Mouse (Mus musculus) small intestine, adult 10 weeks (tissue): ENCODE results near the gene Tmem95. TPM values are rescaled to one million over a fixed set of nuclear protein-coding genes. Genes with fewer than 3 reads are reported as not detected.

Source experiments
- polyA plus RNA-seq: library from polyadenylated mRNA; stranded (reverse); fragments of 350-450 nt; fragmentation: Illumina TruSeq; extraction: RNeasy Lipid Tissue Mini Kit (QIAGEN cat#74804); gene quantifications from one replicate; pipeline ENCODE4 v1.2.3, GENCODE M21; 2014; ENCODE audit warnings: low replicate concordance

The Tmem95 gene
- not detected for polyA plus RNA-seq

DNA sequence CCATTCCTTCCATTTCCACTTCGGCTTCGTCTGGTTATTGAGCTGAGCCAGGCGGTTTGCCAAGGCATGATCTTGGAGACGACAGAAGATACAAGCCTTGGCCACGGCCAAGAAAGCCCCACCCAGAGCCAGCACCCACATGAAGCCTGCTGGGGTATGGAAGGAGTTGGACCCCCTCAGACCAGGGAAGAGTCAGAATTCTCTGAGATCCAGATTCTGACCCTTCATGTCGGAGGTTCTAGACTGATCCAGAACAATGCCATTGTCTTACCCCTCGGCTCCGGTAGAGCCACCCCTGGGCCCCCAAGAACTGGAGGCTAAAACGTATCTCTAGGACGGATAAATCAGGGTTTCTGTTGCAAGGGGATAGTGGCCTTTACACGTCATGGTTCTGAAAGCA, at the start of gene Tmem95:
Tmem95 (minus strand) TSS at position 141 of the 400 bp plus-strand sequence.

DNA sequence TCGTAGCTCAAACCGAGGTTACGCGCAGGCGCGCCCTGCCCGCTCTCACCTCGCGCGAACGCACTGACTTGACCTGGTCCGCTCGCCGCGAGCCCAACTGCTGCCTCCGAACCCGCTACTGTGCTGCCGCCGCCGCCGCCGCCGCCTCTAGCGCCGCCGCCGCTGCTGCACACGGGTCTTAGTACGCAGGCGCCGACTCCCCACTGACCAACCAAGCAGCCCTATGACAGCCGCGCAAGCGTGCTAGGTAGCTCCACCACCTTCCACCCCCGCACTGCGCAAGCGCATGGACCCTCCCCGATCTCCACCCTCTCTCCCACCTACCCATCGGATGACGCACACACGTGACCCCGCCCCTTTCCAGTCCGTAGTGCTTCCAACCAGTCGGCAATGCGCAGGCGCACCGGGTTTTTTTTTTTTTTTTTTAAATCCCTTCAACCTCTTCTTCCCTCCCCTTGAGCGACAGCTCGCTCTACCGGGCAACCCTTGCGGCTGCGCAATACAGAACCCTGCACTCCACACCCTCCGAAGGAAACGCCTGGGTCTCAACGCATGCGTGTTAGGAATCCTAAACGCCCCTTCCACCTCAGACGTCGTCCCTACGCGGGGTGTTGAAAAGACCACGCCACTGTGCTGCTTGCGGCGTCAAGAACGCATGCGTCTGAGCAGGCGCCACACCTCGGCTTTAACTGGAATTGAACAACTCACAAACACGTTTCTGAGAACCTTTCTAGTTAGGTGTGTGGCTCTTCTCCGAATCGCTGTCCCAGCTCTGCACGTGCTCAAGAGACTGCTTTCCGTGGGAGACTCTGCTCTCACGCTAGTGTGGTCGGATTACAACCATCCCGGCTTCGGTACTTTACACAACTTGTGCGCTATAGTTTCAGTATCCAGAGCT, 43.5 kb upstream of the Tmem95 start, which contains the start of gene Eif5a:
Eif5a (minus strand) TSS at position 845 of the 898 bp plus-strand sequence.

DNA sequence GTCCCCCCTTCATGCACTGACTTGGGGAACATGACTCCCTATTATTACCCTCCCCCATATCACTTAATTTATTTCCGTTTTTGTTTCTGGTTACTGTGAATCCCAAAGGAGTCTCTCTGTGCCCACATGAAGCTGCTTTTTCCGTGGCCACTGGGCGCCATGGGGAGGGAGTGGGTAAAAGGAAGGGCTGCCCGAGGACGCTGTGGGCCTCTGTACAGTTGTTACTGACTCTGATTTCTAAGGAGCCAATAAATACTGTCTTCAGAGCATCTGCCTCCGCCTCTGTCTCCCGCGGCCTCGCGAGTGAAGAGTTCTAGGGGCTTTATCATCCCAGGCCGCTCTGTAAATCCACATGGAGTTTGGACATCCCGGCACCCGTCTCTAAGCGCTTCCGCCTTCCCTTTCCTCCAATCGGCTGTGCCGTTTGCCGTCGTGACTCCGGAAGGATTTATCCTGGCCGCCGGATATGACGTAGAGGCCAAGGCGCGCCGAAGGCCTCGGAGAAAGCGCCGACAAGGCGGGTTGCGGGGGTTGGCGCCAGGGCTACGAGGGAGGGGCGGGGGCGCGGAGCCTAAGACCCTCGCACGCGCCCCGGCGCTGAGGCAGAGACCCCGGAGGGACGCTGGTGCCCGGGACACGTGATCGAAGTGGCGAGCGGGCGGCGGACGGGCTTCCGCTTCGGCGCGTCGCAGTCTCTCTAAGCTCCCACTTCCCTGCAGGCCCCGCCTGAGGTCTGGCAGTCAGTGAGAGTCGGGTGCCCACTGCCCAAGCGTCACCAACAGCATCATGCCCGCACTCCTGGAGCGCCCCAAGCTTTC, 35.9 kb upstream of the Tmem95 start, which contains the start of gene Gps2:
Gps2 (plus strand) TSS at position 335 of the 818 bp plus-strand sequence.

GRCm38 (mm10) chr11:69900471-69901405, 22.9 kb upstream of the Tmem95 start, which contains the start of the genes 2810408A11Rik and Neurl4:
TSS of gene 2810408A11Rik (minus strand) at chr11:69900987.
TSS of gene Neurl4 (plus strand) at chr11:69901072.

GRCm38 (mm10) chr11:69895291-69895690, 17.5 kb upstream of the Tmem95 start, which contains the start of gene Acap1:
TSS of gene Acap1 (minus strand) at chr11:69895539.

DNA sequence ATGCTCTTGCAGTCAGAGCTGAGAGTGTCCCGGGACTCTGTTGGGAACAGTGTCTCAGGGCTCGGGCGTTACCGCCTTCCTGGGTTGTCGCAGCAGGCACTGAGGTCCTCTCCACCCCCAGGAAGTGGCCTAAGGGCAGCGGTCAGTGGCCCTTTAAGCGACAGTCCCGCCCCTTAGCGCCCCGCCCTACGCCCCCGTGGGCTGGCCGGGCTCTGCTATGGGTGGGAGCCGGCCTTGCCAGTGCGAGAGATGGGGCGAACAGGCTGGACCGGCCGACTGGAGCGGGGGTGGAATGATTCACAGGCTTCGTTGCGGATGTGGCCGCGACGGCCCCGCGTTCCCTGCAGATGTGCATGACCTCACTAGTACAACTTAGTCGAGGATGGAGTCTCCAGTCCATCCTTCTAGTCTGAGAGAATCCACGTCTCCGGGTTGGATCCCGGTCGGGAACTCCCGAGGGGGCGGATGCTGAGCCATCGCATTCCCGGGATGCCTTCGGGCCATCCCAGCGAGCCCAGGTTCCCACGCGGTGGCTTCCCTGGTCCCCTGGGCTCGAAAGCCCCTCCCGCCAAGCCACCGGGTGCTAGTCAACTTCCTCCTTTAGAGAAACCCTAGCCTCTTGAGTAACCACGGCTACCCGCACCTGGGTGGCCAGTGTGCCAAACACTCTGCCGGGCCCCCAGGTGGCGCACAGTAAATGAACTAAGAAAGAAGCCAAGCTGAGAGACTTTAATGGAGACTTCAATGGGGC, 3.2 kb upstream of the Tmem95 start, which contains the start of gene Kctd11:
Kctd11 (minus strand) TSS at position 554 of the 751 bp plus-strand sequence.

DNA sequence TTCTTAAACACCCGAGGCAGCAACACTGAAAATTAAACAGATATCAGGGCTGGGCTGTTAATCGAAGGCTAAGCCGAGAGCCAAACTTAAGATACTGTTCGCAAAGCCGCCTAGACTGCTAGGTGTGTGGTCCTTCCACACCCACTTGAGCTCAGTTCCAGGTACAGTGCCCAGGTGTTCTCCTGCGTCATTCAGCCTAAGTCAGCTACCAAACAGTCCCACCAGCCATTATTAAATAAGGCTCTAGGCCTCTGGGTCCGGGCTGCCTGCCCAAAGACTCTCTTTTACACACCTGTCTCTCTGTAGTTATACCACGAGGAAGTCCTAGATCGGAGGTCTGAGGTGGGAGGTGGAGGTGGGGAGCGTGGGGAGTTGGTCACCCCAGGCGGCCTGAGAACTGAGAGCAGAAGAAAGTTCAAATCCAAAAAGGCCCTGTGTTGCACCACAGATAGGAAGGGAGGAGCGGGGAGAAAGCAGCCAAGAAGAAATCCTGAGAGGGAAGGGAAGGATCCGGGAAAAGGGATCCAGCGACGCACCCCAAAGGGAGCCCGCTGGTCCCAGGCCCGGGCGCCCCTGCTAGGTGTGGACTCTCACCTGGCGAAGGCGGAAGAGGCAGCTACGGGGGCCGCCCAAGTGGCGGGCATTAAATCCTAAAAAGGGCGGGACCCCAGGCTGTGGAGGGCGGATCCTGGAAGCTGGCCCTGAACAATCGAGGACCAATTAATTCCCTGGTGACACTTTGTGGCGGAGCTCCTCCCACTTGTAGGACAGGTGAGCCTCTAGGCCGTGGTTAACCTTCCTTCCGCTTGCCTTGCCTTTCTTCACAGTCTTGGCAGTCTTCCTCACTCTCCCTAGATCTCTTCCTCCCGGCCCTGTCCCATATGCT, 19.5 kb downstream of the Tmem95 start, which contains the start of gene Tnk1:
Tnk1 (minus strand) TSS at position 618 of the 886 bp plus-strand sequence.

GRCm38 (mm10) chr11:69846198-69846680, 31.6 kb downstream of the Tmem95 start, which contains the start of gene Plscr3:
TSS of gene Plscr3 (plus strand) at chr11:69846376.

DNA sequence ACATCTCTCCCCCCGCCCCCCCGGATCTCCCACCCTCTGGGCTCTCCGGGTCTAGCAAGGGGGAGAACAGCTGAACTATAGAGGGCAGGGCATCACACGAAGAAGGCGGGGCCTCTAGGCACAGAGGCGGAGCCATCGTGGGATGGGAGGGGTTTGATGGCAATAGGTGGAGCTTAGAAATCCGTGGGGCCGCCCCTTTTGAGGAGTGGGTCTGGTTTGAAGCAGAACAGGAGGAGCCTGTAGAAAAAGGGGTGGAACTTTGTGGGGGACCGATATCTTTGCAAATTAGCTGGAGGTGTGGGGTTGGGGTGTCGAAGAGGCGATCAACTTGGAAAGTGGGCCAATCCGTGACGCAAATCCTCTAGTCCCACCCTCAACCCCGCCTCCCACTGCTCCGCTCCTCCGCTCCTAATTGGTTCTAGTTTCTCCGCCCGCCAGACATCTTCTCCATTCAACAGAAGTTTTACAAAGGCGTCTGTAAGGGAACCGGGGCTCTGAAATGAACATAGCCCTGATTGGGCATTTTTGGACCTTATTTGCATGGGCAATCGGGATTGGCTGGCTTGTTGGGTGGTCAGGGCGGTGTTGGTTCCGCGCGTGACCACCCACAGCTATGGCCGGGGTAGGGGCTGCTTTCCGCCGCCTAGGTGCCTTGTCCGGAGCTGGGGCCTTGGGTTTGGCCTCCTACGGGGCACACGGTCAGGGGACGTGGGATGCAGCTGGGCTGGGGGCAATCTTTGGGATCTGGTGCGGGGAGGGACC, 39.7 kb downstream of the Tmem95 start, which contains the start of gene Tmem256:
Tmem256 (plus strand) TSS at position 563 of the 762 bp plus-strand sequence.

GRCm38 (mm10) chr11:69837604-69837951, 40.2 kb downstream of the Tmem95 start, which contains the start of gene Nlgn2:
TSS of gene Nlgn2 (minus strand) at chr11:69837784.

Other genes starting within 250 kb of the Tmem95 start
- 7.3 TPM for gene Fxr2, start 245.0 kb downstream of the Tmem95 start, polyA plus RNA-seq
- not detected for gene Sox15, start 222.7 kb downstream of the Tmem95 start, polyA plus RNA-seq
- gene Mpdu1, start 215.4 kb downstream of the Tmem95 start, polyA plus RNA-seq: 15.1 TPM
- 1.7 TPM for gene Cd68, start 211.9 kb downstream of the Tmem95 start, polyA plus RNA-seq
- gene Eif4a1, start 205.6 kb downstream of the Tmem95 start, polyA plus RNA-seq: 261 TPM
- gene Senp3, start 195.9 kb downstream of the Tmem95 start, polyA plus RNA-seq: 73.2 TPM
- 26.8 TPM for gene Tnfsf13, start 192.2 kb downstream of the Tmem95 start, polyA plus RNA-seq
- gene Tnfsf12, start 182.2 kb downstream of the Tmem95 start, polyA plus RNA-seq: 0.41 TPM
- 3.9 TPM for gene Tnfsfm13, start 181.9 kb downstream of the Tmem95 start, polyA plus RNA-seq
- gene Polr2a, start 119.4 kb downstream of the Tmem95 start, polyA plus RNA-seq: 15.6 TPM
- not detected for gene Slc35g3, start 116.0 kb downstream of the Tmem95 start, polyA plus RNA-seq
- 8.3 TPM for gene Zbtb4, start 112.1 kb downstream of the Tmem95 start, polyA plus RNA-seq
- gene Chrnb1, start 82.1 kb downstream of the Tmem95 start, polyA plus RNA-seq: 4.4 TPM
- gene Fgf11, start 76.2 kb downstream of the Tmem95 start, polyA plus RNA-seq: 4.6 TPM
- 10.2 TPM for gene Tmem102, start 72.4 kb downstream of the Tmem95 start, polyA plus RNA-seq
- not detected for gene Gm39566, start 62.7 kb downstream of the Tmem95 start, polyA plus RNA-seq
- gene Spem2, start 59.6 kb downstream of the Tmem95 start, polyA plus RNA-seq: not detected
- not detected for gene Spem1, start 55.8 kb downstream of the Tmem95 start, polyA plus RNA-seq
- gene Nlgn2, start 40.2 kb downstream of the Tmem95 start, polyA plus RNA-seq: 0.15 TPM
- 4.2 TPM for gene Tmem256, start 39.5 kb downstream of the Tmem95 start, polyA plus RNA-seq
- gene Plscr3, start 31.6 kb downstream of the Tmem95 start, polyA plus RNA-seq: 0.33 TPM
- gene Tnk1, start 19.3 kb downstream of the Tmem95 start, polyA plus RNA-seq: 5.0 TPM
- 1.4 TPM for gene Kctd11, start 3.4 kb upstream of the Tmem95 start, polyA plus RNA-seq
- 0.67 TPM for gene Acap1, start 17.5 kb upstream of the Tmem95 start, polyA plus RNA-seq
- 7.0 TPM for gene 2810408A11Rik, start 23.0 kb upstream of the Tmem95 start, polyA plus RNA-seq
- gene Neurl4, start 23.1 kb upstream of the Tmem95 start, polyA plus RNA-seq: 1.6 TPM
- 10.7 TPM for gene Gps2, start 35.9 kb upstream of the Tmem95 start, polyA plus RNA-seq
- gene Eif5a, start 43.9 kb upstream of the Tmem95 start, polyA plus RNA-seq: 136 TPM
- gene Ybx2, start 57.8 kb upstream of the Tmem95 start, polyA plus RNA-seq: 2.3 TPM
- gene Slc2a4, start 70.2 kb upstream of the Tmem95 start, polyA plus RNA-seq: 0.33 TPM
- 140 TPM for gene Cldn7, start 86.8 kb upstream of the Tmem95 start, polyA plus RNA-seq
- gene Ctdnep1, start 103.1 kb upstream of the Tmem95 start, polyA plus RNA-seq: 41.0 TPM
- gene Elp5, start 104.5 kb upstream of the Tmem95 start, polyA plus RNA-seq: 3.9 TPM
- gene Gabarap, start 113.1 kb upstream of the Tmem95 start, polyA plus RNA-seq: 558 TPM
- gene Phf23, start 117.8 kb upstream of the Tmem95 start, polyA plus RNA-seq: 14.8 TPM
- not detected for gene Dvl2, start 122.6 kb upstream of the Tmem95 start, polyA plus RNA-seq
- 4.8 TPM for gene Acadvl, start 137.4 kb upstream of the Tmem95 start, polyA plus RNA-seq
- 0.30 TPM for gene Dlg4, start 138.9 kb upstream of the Tmem95 start, polyA plus RNA-seq
- not detected for gene Asgr1, start 176.1 kb upstream of the Tmem95 start, polyA plus RNA-seq
- gene Asgr2, start 214.6 kb upstream of the Tmem95 start, polyA plus RNA-seq: not detected